Mouse (Mus musculus) CH12.LX (cell line): ENCODE results near the gene Ptprb.

Experiments
- CHD1 ChIP-seq: IDR thresholded peaks from 2 replicates; pipeline ENCODE4 v1.6.1; 2012; ENCODE audit warnings: low read depth, low read length, improper control_type of control experiment, inconsistent platforms
- CTCF ChIP-seq, 2 experiments: IDR thresholded peaks in 1 of 2; conservative IDR thresholded peaks in 1 of 2; 2 replicates each; pipeline ENCODE4 v1.5.1; 2011 to 2012; ENCODE audit warnings: low read depth in 2 of 2, low read length in 2 of 2, improper control_type of control experiment in 1 of 2, inconsistent platforms in 1 of 2, mild to moderate bottlenecking in 1 of 2, moderate library complexity in 1 of 2
- EP300 ChIP-seq: IDR thresholded peaks from 2 replicates; pipeline ENCODE4 v1.6.1; 2011; ENCODE audit warnings: low read length, improper control_type of control experiment
- MAX ChIP-seq: IDR thresholded peaks from 2 replicates; pipeline ENCODE4 v1.6.1; 2011; ENCODE audit warnings: low read length, improper control_type of control experiment
- MAZ ChIP-seq: IDR thresholded peaks from 2 replicates; pipeline ENCODE4 v1.6.1; 2012; ENCODE audit warnings: low read depth, mild to moderate bottlenecking, inconsistent platforms, low read length, improper control_type of control experiment, moderate library complexity
- PAX5 ChIP-seq: IDR thresholded peaks from 2 replicates; pipeline ENCODE4 v1.6.1; 2012; ENCODE audit warnings: low read length, inconsistent platforms, mixed read lengths
- POLR2A ChIP-seq: IDR thresholded peaks from 2 replicates; pipeline ENCODE4 v1.6.1; 2011; ENCODE audit warnings: low read depth, mild to moderate bottlenecking, improper control_type of control experiment, low read length
- RCOR1 ChIP-seq: conservative IDR thresholded peaks from 2 replicates; pipeline ENCODE4 v1.6.1; 2012; ENCODE audit warnings: low read depth, mild to moderate bottlenecking, inconsistent platforms, low read length, improper control_type of control experiment
- USF1 ChIP-seq: IDR thresholded peaks from 2 replicates; pipeline ENCODE4 v1.6.1; 2014; ENCODE audit warnings: low read depth, mild to moderate bottlenecking, inconsistent platforms, low read length, improper control_type of control experiment
- ZC3H11A ChIP-seq: IDR thresholded peaks from 2 replicates; pipeline ENCODE4 v1.6.1; 2012; ENCODE audit warnings: low read depth, mild to moderate bottlenecking, inconsistent platforms, low read length, improper control_type of control experiment
- ZMIZ1 ChIP-seq: IDR thresholded peaks from 2 replicates; pipeline ENCODE4 v1.6.1; 2012; ENCODE audit warnings: low read depth, mild to moderate bottlenecking, inconsistent platforms, low read length, improper control_type of control experiment

DNA sequence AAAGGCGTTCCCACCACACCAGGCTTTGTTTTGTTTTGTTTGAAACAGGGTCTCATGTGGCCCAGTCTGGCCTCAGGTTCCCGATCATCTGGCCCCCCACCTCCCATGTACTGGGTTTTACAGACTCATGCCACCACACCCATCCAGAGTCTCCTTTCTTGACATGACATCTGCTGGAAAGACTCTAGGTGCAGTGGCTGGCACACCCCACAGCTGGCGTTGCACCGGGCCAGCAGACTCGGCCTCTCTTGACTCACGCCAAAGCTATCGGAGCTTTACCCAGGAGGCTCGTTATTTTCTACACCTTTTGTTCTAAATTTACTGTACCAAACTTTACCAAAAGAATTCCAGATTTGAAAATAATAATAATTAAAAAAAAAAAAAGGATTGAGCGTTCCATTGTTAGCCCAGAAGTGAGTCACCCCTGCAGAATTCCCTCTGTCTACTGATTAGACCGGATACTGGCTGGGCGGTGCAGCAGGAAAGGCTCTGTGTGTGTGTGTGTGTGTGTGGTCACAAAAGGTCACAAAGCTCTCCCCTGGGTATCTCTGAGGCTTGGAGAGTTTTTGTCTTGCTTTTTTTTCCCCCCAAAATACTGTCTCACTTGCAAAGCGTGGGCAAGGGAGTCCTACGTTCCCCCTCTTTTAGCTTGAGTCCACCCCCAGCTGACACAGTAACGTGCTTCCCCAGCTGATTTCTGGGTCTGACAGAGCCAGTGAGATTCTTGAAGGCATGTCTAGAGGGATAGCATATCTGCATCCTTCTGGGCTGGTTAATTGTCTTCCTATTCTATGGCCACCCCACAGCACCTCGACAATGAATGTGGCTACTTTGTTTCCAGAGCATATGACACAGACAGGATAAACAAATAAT, 8.5 kb upstream of the Ptprb start:
- no peak for TF ChIP-seq POLR2A
- TF ChIP-seq RCOR1 = no peak
- TF ChIP-seq MAZ = no peak
- no peak for TF ChIP-seq ZMIZ1
- TF ChIP-seq USF1 = no peak
- no peak for TF ChIP-seq ZC3H11A
- TF ChIP-seq EP300 = no peak
- no peak for TF ChIP-seq CTCF (conservative IDR thresholded peaks at IDR 0.05 in 1 of 2, IDR thresholded peaks at IDR 0.05 in 1 of 2; ENCODE audit: low read depth in 2 of 2, low read length in 2 of 2)
- TF ChIP-seq PAX5 = no peak
- no peak for TF ChIP-seq CHD1
- TF ChIP-seq MAX = no peak
